Mouse (Mus musculus) intestine, embryonic 14.5 days (tissue): ENCODE measurements around the gene Kif17. TPM values are rescaled to one million over a fixed set of nuclear protein-coding genes. Genes with fewer than 3 reads are reported as not detected.

Experiments
- ATAC-seq: fragments of 200-750 bp; cut with Nextera tagmentation; replicated peaks from 2 replicates; pipeline ENCODE4 v1.8.0; 2017; ENCODE audit warnings: low read depth, moderate number of reproducible peaks, moderate TSS enrichment, moderate library complexity; ENCODE audit not compliant: low FRiP score, low TSS enrichment
- DNase-seq: peaks from one replicate; pipeline ENCODE4 v3.0.0-alpha.2; 2018; ENCODE audit warnings: low spot score
- H3K27ac ChIP-seq: fragments of 300-500 bp; sonication (generic); 2 replicates; pipeline ENCODE4 v1.5.1; 2014; ENCODE audit warnings: low read depth, mild to moderate bottlenecking, control low read depth
- H3K27me3 ChIP-seq: fragments of 300-500 bp; sonication (generic); replicated peaks from 2 replicates; pipeline ENCODE4 v1.6.1; 2014; ENCODE audit warnings: low read length, control low read depth; ENCODE audit not compliant: control insufficient read depth, insufficient read depth
- H3K36me3 ChIP-seq: fragments of 300-500 bp; sonication (generic); 2 replicates; pipeline ENCODE4 v1.6.1; 2014; ENCODE audit warnings: low read length, control low read depth; ENCODE audit not compliant: control insufficient read depth, insufficient read depth
- H3K4me1 ChIP-seq: fragments of 300-500 bp; sonication (generic); replicated peaks from 2 replicates; pipeline ENCODE4 v1.6.1; 2014; ENCODE audit warnings: low read length, control low read depth, mixed read lengths; ENCODE audit not compliant: control insufficient read depth, insufficient read depth
- H3K4me2 ChIP-seq: fragments of 300-500 bp; sonication (generic); 2 replicates; pipeline ENCODE4 v1.6.1; 2014; ENCODE audit warnings: low read length
- H3K4me3 ChIP-seq: fragments of 300-500 bp; sonication (generic); 2 replicates; pipeline ENCODE4 v1.5.1; 2014; ENCODE audit warnings: low read depth, low read length, control low read depth, mixed read lengths
- H3K9ac ChIP-seq: fragments of 300-500 bp; sonication (generic); 2 replicates; pipeline ENCODE4 v1.6.1; 2014; ENCODE audit warnings: mild to moderate bottlenecking, low read length
- H3K9me3 ChIP-seq: fragments of 300-500 bp; sonication (generic); 2 replicates; pipeline ENCODE4 v1.6.1; 2016; ENCODE audit warnings: low read length, control low read depth; ENCODE audit not compliant: control insufficient read depth
- WGBS: fragments of 180-500 bp; shearing (Covaris S2); extraction: QIAGEN DNeasy Blood & Tissue Kit; methylation state at CpG from one replicate; pipeline ENCODE4 v1.1.7; 2014; 5-methylcytosine and 5-hydroxymethylcytosine counted together
- polyA plus RNA-seq: library from polyadenylated mRNA; unstranded; fragments of >200 nt; fragmentation: Nextera tagmentation; extraction: Ambion mirVana; gene quantifications from 2 replicates; pipeline ENCODE4 v1.2.1, GENCODE M21; 2014

The Kif17 gene
- polyA plus RNA-seq, 1 experiment from 2014 or later: 1.0 TPM

GRCm38 (mm10) chr4:138313795-138314194, 63.6 kb downstream of the Kif17 start:
- Histone ChIP-seq H3K27me3 (no peaks in the 10 kb centered on the region), H3K36me3 (peaks cover 73% of the 10 kb centered on the region), H3K9ac (no peak overlapping the region), H3K4me3 (no peak overlapping the region), H3K4me2 (no peak overlapping the region), H3K27ac (no peak overlapping the region), H3K4me1 (no peaks in the 10 kb centered on the region), H3K9me3 (no peaks in the 10 kb centered on the region)
- ATAC-seq (no peak), DNase-seq (no peak)
- WGBS: 93% methylated on average over 4 of the region's 4 CpGs

GRCm38 (mm10) chr4:138315781-138316180, 65.5 kb downstream of the Kif17 start:
- DNase-seq (no peak), ATAC-seq (no peak)
- Histone ChIP-seq H3K9ac (no peak overlapping the region), H3K27ac (no peak overlapping the region), H3K4me3 (no peak overlapping the region), H3K36me3 (peaks cover 61% of the 10 kb centered on the region), H3K9me3 (no peaks in the 10 kb centered on the region), H3K4me2 (no peak overlapping the region), H3K4me1 (no peaks in the 10 kb centered on the region), H3K27me3 (no peaks in the 10 kb centered on the region)
- 78% methylated on average over 9 of the region's 9 CpGs for WGBS

- ATAC-seq (no peak), DNase-seq (no peak)
- peaks cover 55% of the 10 kb centered on the region for H3K36me3 ChIP-seq
- no peak overlapping the region for H3K27ac ChIP-seq
- no peaks in the 10 kb centered on the region for H3K4me1 ChIP-seq
- WGBS: 87% methylated on average over 6 of the region's 6 CpGs
- H3K4me3 ChIP-seq: no peak overlapping the region
- no peak overlapping the region for H3K4me2 ChIP-seq
- no peak overlapping the region for H3K9ac ChIP-seq
- H3K9me3 ChIP-seq: no peaks in the 10 kb centered on the region
- H3K27me3 ChIP-seq: no peaks in the 10 kb centered on the region
Observed at GRCm38 (mm10) chr4:138316369-138316768, 66.1 kb downstream of the Kif17 start.

- peak; percentile 35 for ATAC-seq
- 52% methylated on average over 6 of the region's 6 CpGs for WGBS
- no peak overlapping the region for H3K4me2 ChIP-seq
Observed at GRCm38 (mm10) chr4:138318509-138319266, 68.5 kb downstream of the Kif17 start.

GRCm38 (mm10) chr4:138319508-138319907, 69.3 kb downstream of the Kif17 start:
- Histone ChIP-seq H3K4me3 (no peak overlapping the region), H3K9ac (no peak overlapping the region), H3K4me1 (peaks cover 3% of the 10 kb centered on the region; the same call in 1 of the 2 replicates), H3K36me3 (peaks cover 25% of the 10 kb centered on the region; the same call in 1 of the 2 replicates), H3K4me2 (no peak overlapping the region), H3K9me3 (no peaks in the 10 kb centered on the region), H3K27me3 (no peaks in the 10 kb centered on the region), H3K27ac (no peak overlapping the region)
- ATAC-seq: peak; percentile 26; the same call in 1 of the 2 replicates
- WGBS: 39% methylated on average over 10 of the region's 10 CpGs
- peak; percentile 93 for DNase-seq

More at GRCm38 (mm10) chr4:138318509-138319266, 68.5 kb downstream of the Kif17 start:
- H3K36me3 ChIP-seq: peaks cover 32% of the 10 kb centered on the region; the same call in 1 of the 2 replicates
- no peaks in the 10 kb centered on the region; the same call in 1 of the 2 replicates for H3K4me1 ChIP-seq
- H3K27ac ChIP-seq: no peak overlapping the region
- no peaks in the 10 kb centered on the region for H3K27me3 ChIP-seq
- peak; percentile 76 for DNase-seq
- H3K9ac ChIP-seq: no peak overlapping the region
- no peak overlapping the region for H3K4me3 ChIP-seq
- H3K9me3 ChIP-seq: no peaks in the 10 kb centered on the region

- H3K27me3 ChIP-seq: no peaks in the 10 kb centered on the region
- H3K36me3 ChIP-seq: peaks cover 20% of the 10 kb centered on the region; the same call in 1 of the 2 replicates
- H3K27ac ChIP-seq: no peak overlapping the region
- H3K4me1 ChIP-seq: peaks cover 3% of the 10 kb centered on the region; the same call in 1 of the 2 replicates
- DNase-seq (no peak), ATAC-seq (no peak)
- H3K9me3 ChIP-seq: no peaks in the 10 kb centered on the region
- H3K4me3 ChIP-seq: no peak overlapping the region
- H3K9ac ChIP-seq: no peak overlapping the region
- no peak overlapping the region for H3K4me2 ChIP-seq
- WGBS: 66% methylated on average over 11 of the region's 11 CpGs
Observed at GRCm38 (mm10) chr4:138320711-138321110, 70.5 kb downstream of the Kif17 start.

- DNase-seq (no peak), ATAC-seq (no peak)
- 79% methylated on average over 7 of the region's 7 CpGs for WGBS
- Histone ChIP-seq H3K9ac (no peak overlapping the region), H3K4me3 (no peak overlapping the region), H3K4me1 (peaks cover 7% of the 10 kb centered on the region), H3K27me3 (no peaks in the 10 kb centered on the region), H3K9me3 (no peaks in the 10 kb centered on the region), H3K4me2 (no peak overlapping the region), H3K36me3 (peaks cover 20% of the 10 kb centered on the region; the same call in 1 of the 2 replicates), H3K27ac (no peak overlapping the region)
Observed at GRCm38 (mm10) chr4:138321488-138321887, 71.3 kb downstream of the Kif17 start.

GRCm38 (mm10) chr4:138322692-138323091, 72.5 kb downstream of the Kif17 start:
- no peak for DNase-seq
- ATAC-seq: no peak
- H3K9me3 ChIP-seq: no peaks in the 10 kb centered on the region
- WGBS: 76% methylated on average over 4 of the region's 4 CpGs
- H3K36me3 ChIP-seq: peaks cover 8% of the 10 kb centered on the region; the same call in 1 of the 2 replicates
- no peak overlapping the region for H3K27ac ChIP-seq
- peaks cover 9% of the 10 kb centered on the region for H3K4me1 ChIP-seq
- H3K4me2 ChIP-seq: no peak overlapping the region
- H3K27me3 ChIP-seq: no peaks in the 10 kb centered on the region
- no peak overlapping the region for H3K9ac ChIP-seq
- H3K4me3 ChIP-seq: no peak overlapping the region

- Histone ChIP-seq H3K27ac (no peak overlapping the region), H3K4me2 (no peak overlapping the region), H3K9me3 (no peaks in the 10 kb centered on the region), H3K36me3 (peaks cover 6% of the 10 kb centered on the region; the same call in 1 of the 2 replicates), H3K4me3 (no peak overlapping the region), H3K27me3 (no peaks in the 10 kb centered on the region), H3K9ac (no peak overlapping the region), H3K4me1 (peaks cover 9% of the 10 kb centered on the region)
- ATAC-seq (no peak), DNase-seq (no peak)
- WGBS: 52% methylated on average over 4 of the region's 4 CpGs
Observed at GRCm38 (mm10) chr4:138323753-138324152, 73.5 kb downstream of the Kif17 start.
